ENCODE assay signal across 10 mouse cellular contexts in the genomic region with DNA sequence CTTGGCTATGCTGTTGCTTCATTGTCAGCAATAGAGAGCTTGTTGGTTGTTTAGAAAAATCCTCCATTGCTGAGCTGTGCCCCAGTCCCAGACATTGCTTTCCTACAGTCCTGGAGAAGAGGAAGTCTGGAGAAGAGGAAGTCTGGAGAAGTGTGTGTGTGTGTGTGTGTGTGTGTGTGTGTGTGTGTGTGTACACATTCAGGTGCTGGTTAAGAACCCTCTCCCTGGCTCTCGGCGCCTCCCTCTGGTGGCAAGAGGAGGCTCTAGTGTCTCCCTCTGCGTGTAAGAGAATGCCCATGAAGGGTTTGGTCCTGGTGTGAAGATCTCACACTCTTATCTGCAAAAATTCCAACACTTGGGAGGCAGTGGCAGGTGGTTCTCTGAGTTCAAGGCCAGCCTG. TPM values are rescaled to one million over a fixed set of nuclear protein-coding genes. Genes with fewer than 3 reads are reported as not detected.
DNase-seq lines count a peak whose midpoint lies in the region; ATAC-seq lines count a peak whose summit lies in the region.
"Had no signal": no experiment of that assay in that cellular context is flagged by ENCODE, and none has a peak within 500 bp of the region (broad histone marks: within the 10 kb centered on the region; RNA-seq: fewer than 3 reads in every experiment).

No protein-coding gene starts in this region.

- intact Hi-C loops in left cerebral cortex, postnatal 14 days (cut with DNase I), result no loop called here

- ATAC-seq in hindbrain, embryonic 16.5 days, result no peak
- ATAC-seq in hindbrain, embryonic 13.5 days (ENCODE audit: low FRiP score), result no peak
- peak; percentile 61 for ATAC-seq in heart, embryonic 16.5 days (replicated peaks; ENCODE audit: extremely low read depth, insufficient read depth, low FRiP score)
- ATAC-seq in midbrain, embryonic 15.5 days (replicated peaks), result no peak
- ATAC-seq in megakaryocyte, adult 5-6 weeks (ENCODE audit: poor library complexity, severe bottlenecking), result no peak

- no peak overlapping the region for H3K4me3 ChIP-seq in hindbrain, embryonic 16.5 days (ENCODE audit: low read length)
- H3K4me3 ChIP-seq in hindbrain, embryonic 13.5 days, result no peak overlapping the region
- no peak overlapping the region for H3K4me3 ChIP-seq in heart, embryonic 16.5 days (ENCODE audit: low read length)
- H3K4me3 ChIP-seq in midbrain, embryonic 15.5 days, result no peak overlapping the region
- H3K4me3 ChIP-seq: neural tube, embryonic 13.5 days had no signal

- no peak overlapping the region for H3K4me2 ChIP-seq in hindbrain, embryonic 16.5 days (ENCODE audit: low read length)
- H3K4me2 ChIP-seq in hindbrain, embryonic 13.5 days, result no peak overlapping the region
- no peak overlapping the region for H3K4me2 ChIP-seq in heart, embryonic 16.5 days (ENCODE audit: low read depth, low read length)
- no peak overlapping the region for H3K4me2 ChIP-seq in midbrain, embryonic 15.5 days
- H3K4me2 ChIP-seq: neural tube, embryonic 13.5 days had no signal

- H3K4me1 ChIP-seq in hindbrain, embryonic 16.5 days (ENCODE audit: control insufficient read depth, insufficient read depth, low read depth, low read length), result no peaks in the 10 kb centered on the region; the same call in 1 of the 2 replicates
- peaks cover 14% of the 10 kb centered on the region for H3K4me1 ChIP-seq in hindbrain, embryonic 13.5 days (replicated peaks)
- no peaks in the 10 kb centered on the region for H3K4me1 ChIP-seq in heart, embryonic 16.5 days (ENCODE audit: control insufficient read depth, insufficient read depth, low read length)
- peaks cover 12% of the 10 kb centered on the region for H3K4me1 ChIP-seq in midbrain, embryonic 15.5 days

- 0 out of 2 replicates have a peak overlapping the region, but pooled peaks have one; percentile 41 for H3K27ac ChIP-seq in hindbrain, embryonic 16.5 days (ENCODE audit: low read depth, low read length)
- no peak overlapping the region for H3K27ac ChIP-seq in hindbrain, embryonic 13.5 days
- H3K27ac ChIP-seq in heart, embryonic 16.5 days (ENCODE audit: low read length), result peak overlapping the region; percentile 35; the same call in 1 of the 2 replicates
- 0 out of 2 replicates have a peak overlapping the region, but pooled peaks have one; percentile 2 for H3K27ac ChIP-seq in midbrain, embryonic 15.5 days

- no peak overlapping the region for H3K9ac ChIP-seq in hindbrain, embryonic 16.5 days (ENCODE audit: low read depth, low read length)
- no peak overlapping the region for H3K9ac ChIP-seq in hindbrain, embryonic 13.5 days
- H3K9ac ChIP-seq in heart, embryonic 16.5 days (ENCODE audit: low read length), result no peak overlapping the region
- no peak overlapping the region for H3K9ac ChIP-seq in midbrain, embryonic 15.5 days
- H3K9ac ChIP-seq: neural tube, embryonic 13.5 days had no signal

- 53% methylated on average over 3 of the region's 3 CpGs for WGBS in hindbrain, embryonic 16.5 days
- 26% methylated on average over 3 of the region's 3 CpGs for WGBS in hindbrain, embryonic 13.5 days
- 16% methylated on average over 3 of the region's 3 CpGs for WGBS in heart, embryonic 16.5 days
- WGBS in midbrain, embryonic 15.5 days, result 52% methylated on average over 3 of the region's 3 CpGs

- no peaks in the 10 kb centered on the region for H3K36me3 ChIP-seq in hindbrain, embryonic 16.5 days (ENCODE audit: control insufficient read depth, insufficient read depth, low read length)
- H3K36me3 ChIP-seq in hindbrain, embryonic 13.5 days, result no peaks in the 10 kb centered on the region
- H3K36me3 ChIP-seq in heart, embryonic 16.5 days (ENCODE audit: control insufficient read depth, insufficient read depth), result no peaks in the 10 kb centered on the region
- no peaks in the 10 kb centered on the region for H3K36me3 ChIP-seq in midbrain, embryonic 15.5 days (replicated peaks)
- H3K36me3 ChIP-seq: neural tube, embryonic 13.5 days had no signal

- peak; percentile 48 for DNase-seq in Muller cell, postnatal 12 days (ENCODE audit: inconsistent ontology term)
- peak; percentile 53 for DNase-seq in embryo, embryonic 10 days (ENCODE audit: low spot score)
- DNase-seq in left cerebral cortex, postnatal 14 days (ENCODE audit: low spot score in 2 of 2), result peak; percentile 18 to 31

- no peaks in the 10 kb centered on the region for H3K9me3 ChIP-seq in hindbrain, embryonic 16.5 days (ENCODE audit: control insufficient read depth, low read length)
- no peaks in the 10 kb centered on the region for H3K9me3 ChIP-seq in hindbrain, embryonic 13.5 days
- H3K9me3 ChIP-seq in heart, embryonic 16.5 days (replicated peaks; ENCODE audit: control insufficient read depth, low read length), result no peaks in the 10 kb centered on the region; the same call in 1 of the 2 replicates
- no peaks in the 10 kb centered on the region for H3K9me3 ChIP-seq in midbrain, embryonic 15.5 days
- H3K9me3 ChIP-seq: neural tube, embryonic 13.5 days had no signal

- no peaks in the 10 kb centered on the region for H3K27me3 ChIP-seq in hindbrain, embryonic 16.5 days (replicated peaks; ENCODE audit: control insufficient read depth, insufficient read depth, low read length)
- H3K27me3 ChIP-seq in hindbrain, embryonic 13.5 days, result no peaks in the 10 kb centered on the region
- H3K27me3 ChIP-seq in heart, embryonic 16.5 days (ENCODE audit: control insufficient read depth, insufficient read depth, low read length), result 0 out of 2 replicates have a peak, but pooled peaks cover 2% of the 10 kb centered on the region
- no peaks in the 10 kb centered on the region for H3K27me3 ChIP-seq in midbrain, embryonic 15.5 days (replicated peaks)
- H3K27me3 ChIP-seq: neural tube, embryonic 13.5 days had no signal

RNA-seq across cellular contexts. Expression of a gene that starts 51.2 kb away (rescaled TPM):
- polyA plus RNA-seq in hindbrain, embryonic 16.5 days (2015; fragmentation: Nextera tagmentation; extraction: Ambion mirVana), result 21.6 and 26.4 TPM in 2 replicates
- polyA plus RNA-seq in hindbrain, embryonic 13.5 days (2015; fragmentation: Nextera tagmentation; extraction: Ambion mirVana), result 39.6 and 39.9 TPM in 2 replicates
- 3.1 and 3.7 TPM in 2 replicates for polyA plus RNA-seq in heart, embryonic 16.5 days (2015; fragmentation: Nextera tagmentation; extraction: Ambion mirVana)
- 10 to 100 TPM; 20.4 to 27.4 TPM for total RNA-seq in left cerebral cortex, postnatal 14 days (2021)
- polyA plus RNA-seq in midbrain, embryonic 15.5 days (2015; fragmentation: Nextera tagmentation; extraction: Ambion mirVana), result 35.1 and 35.7 TPM in 2 replicates
- total RNA-seq in megakaryocyte, adult 5-6 weeks (2015), result 0.18 TPM in 1 of 2 replicates, not detected in the other
- not detected in 2 replicates for total RNA-seq in megakaryocyte, adult 5-6 weeks (2017)
- total RNA-seq: hematopoietic stem cell, adult 5-6 weeks had no signal
